Mouse (Mus musculus): ENCODE data around the gene Slc18a2. TPM values are rescaled to one million over a fixed set of nuclear protein-coding genes. Genes with fewer than 3 reads are reported as not detected.

The Slc18a2 gene
- polyA plus RNA-seq, 1 experiment, result not detected

- TF ChIP-seq GATA1 (IDR thresholded peaks at IDR 0.05; ENCODE audit: low read length), result no peak
Observed at GRCm38 (mm10) chr19:59337872-59338681, 77.4 kb downstream of the Slc18a2 start.

- no peak for TF ChIP-seq GATA1 (IDR thresholded peaks at IDR 0.05; ENCODE audit: low read length)
Observed at GRCm38 (mm10) chr19:59339908-59340307, 79.2 kb downstream of the Slc18a2 start.

- no peak for TF ChIP-seq GATA1 (IDR thresholded peaks at IDR 0.05; ENCODE audit: low read length)
Observed at GRCm38 (mm10) chr19:59342964-59343363, 82.3 kb downstream of the Slc18a2 start.

GRCm38 (mm10) chr19:59344304-59344711 is 83.6 kb downstream of the Slc18a2 start:
- no peak for TF ChIP-seq GATA1 (IDR thresholded peaks at IDR 0.05; ENCODE audit: low read length)

GRCm38 (mm10) chr19:59345081-59345657 is 84.5 kb downstream of the Slc18a2 start:
- no peak for TF ChIP-seq GATA1 (IDR thresholded peaks at IDR 0.05; ENCODE audit: low read length)

Other genes starting within 250 kb of the Slc18a2 start
- 0.02 TPM in 1 of 2 replicates, not detected in the other for gene Shtn1, start 184.8 kb upstream of the Slc18a2 start, polyA plus RNA-seq (2012)
- gene Vax1, start 90.8 kb upstream of the Slc18a2 start, polyA plus RNA-seq (2012), result 0.10 TPM in 1 of 2 replicates, not detected in the other
- gene Kcnk18, start 41.7 kb upstream of the Slc18a2 start, polyA plus RNA-seq (2012), result not detected in 2 replicates
- gene Rps12-ps3, start 61.4 kb downstream of the Slc18a2 start, polyA plus RNA-seq (2012), result 18.6 and 31.5 TPM in 2 replicates
- 15.6 and 17.7 TPM in 2 replicates for gene Pdzd8, start 84.9 kb downstream of the Slc18a2 start, polyA plus RNA-seq (2012)
- not detected in 2 replicates for gene Emx2, start 197.5 kb downstream of the Slc18a2 start, polyA plus RNA-seq (2012)

Measured in G1E-ER4 (cell line).